Mouse (Mus musculus) adrenal gland, postnatal 10 days (tissue): ENCODE results near the gene Tgfb3. TPM values are rescaled to one million over a fixed set of nuclear protein-coding genes. Genes with fewer than 3 reads are reported as not detected.

Experiments
- DNase-seq: peaks from one replicate; pipeline ENCODE4 v3.0.0; 2021; ENCODE audit warnings: mixed read lengths
- total RNA-seq, 2 experiments: library from RNA; stranded (reverse); gene quantifications; 2 replicates each; pipeline ENCODE4 v1.2.3; 2021

Gene Tgfb3
- total RNA-seq, 2 experiments from 2014 or later, result 15.0 to 16.6 TPM

DNA sequence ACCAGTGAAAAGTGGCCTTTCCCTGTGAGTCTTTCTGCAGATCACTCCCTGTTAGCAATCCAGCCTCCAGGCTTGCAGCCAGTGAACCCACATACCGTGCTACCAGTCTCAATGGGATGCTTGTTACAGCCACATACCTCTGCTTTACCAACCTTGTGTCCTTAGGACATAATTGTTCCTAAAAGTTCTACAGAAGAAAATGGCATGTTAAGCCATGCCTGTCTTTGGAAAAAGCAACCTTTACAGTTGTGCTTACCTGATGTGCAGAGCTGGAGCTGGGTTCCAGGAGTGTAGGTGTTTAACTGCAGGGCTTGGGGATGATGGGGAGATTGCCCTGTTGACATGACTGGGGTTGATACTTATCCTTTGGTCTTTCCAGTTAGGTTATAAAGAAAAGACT is 51.1 kb downstream of the Tgfb3 start:
- DNase-seq, result no peak

DNA sequence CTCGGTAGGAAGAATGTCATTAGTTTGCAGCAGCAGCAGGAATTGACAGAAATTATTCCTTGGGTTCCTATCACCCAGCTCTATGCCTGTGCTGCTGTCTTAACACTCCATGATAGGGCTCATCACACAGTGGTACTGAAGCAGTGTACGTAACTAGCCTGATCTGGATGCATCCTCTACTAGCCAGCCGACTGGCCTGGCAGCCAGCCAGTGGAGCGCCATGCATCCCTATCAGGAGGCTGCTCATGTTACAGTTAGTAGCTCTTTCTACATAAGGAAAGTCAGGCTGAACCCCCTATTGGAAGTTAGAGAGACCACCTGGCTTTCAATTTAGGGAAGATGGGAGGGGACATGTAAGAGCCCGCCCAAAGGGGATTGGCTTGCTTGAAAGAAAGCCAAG is 51.8 kb downstream of the Tgfb3 start:
- peak; percentile 36 for DNase-seq

DNA sequence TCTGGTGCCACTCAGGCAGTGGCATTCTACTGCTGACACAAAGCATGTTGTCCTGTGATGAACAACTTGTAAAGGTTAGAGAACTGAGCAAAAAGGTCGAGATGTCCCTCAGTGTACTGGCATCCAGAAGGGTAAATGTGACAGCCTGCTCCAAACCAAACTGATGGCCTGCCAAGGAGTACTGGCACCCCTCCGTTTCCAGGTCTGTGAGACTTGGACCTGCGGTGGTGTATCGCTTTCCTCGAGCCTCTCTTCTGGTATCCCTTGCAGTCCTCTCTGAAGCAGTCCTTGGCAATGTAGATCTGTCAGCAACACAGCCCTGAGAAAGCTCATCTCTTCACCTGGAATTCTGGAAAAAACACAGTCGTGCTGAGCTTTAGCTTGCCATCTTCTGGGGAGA is 53.4 kb downstream of the Tgfb3 start:
- no peak for DNase-seq

DNA sequence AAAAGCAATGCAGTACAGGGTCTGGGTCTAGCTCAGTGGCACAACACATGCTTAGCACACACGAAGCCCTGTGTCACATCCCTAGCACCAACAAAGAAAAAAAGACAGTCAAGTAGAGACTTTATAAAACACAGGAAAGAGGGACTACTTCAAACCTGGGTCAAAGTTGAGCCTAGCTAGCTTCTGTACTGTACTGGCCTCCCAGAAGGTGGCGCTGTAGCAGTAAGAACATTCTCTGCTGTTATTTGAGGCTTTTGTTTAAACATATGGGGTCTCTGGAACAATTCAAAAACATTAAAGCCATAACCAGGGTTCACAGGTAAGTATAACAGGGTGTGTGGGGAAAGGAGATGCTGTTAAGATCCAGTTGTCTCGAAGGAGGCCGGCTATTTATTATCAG is 54.4 kb downstream of the Tgfb3 start:
- peak; percentile 58 for DNase-seq

DNA sequence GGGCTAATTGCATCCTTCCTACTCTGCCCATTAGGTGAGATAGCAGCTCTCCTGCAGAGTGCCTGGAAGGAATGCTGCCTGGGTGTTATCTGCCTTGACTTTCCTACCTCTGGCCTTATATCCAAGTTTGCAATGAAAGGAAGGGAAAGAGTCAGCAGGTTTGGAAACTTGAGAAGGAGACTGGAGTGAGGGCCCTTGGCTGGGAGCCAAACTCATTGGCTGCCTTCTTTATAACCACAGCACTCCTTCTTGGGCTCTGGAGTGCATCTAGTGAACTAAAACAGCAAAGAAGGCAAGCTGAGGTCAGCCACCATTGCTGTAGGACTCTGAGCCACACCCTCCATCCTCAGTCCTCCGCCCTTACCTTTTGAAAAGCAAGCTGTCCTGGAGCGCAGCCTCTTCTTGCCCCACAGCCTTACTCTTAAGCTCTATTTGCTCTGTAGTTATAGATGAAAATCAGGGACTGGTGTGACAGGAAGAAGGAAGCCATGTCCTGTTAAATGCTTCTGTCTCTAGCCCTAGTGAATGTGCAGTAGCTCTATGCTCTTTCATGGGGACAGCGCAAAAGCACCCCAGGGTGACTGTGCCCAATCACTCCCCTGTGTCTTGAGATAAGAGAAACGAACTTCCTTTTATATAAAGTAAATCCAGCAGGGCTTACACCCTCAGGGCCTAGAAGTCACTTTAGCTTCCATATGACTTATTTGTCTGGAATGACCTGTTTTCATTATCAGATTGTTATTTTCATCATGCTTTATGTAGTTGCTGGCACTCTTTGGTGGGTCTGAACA is 55.6 kb downstream of the Tgfb3 start:
- peak; percentile 36 for DNase-seq

DNA sequence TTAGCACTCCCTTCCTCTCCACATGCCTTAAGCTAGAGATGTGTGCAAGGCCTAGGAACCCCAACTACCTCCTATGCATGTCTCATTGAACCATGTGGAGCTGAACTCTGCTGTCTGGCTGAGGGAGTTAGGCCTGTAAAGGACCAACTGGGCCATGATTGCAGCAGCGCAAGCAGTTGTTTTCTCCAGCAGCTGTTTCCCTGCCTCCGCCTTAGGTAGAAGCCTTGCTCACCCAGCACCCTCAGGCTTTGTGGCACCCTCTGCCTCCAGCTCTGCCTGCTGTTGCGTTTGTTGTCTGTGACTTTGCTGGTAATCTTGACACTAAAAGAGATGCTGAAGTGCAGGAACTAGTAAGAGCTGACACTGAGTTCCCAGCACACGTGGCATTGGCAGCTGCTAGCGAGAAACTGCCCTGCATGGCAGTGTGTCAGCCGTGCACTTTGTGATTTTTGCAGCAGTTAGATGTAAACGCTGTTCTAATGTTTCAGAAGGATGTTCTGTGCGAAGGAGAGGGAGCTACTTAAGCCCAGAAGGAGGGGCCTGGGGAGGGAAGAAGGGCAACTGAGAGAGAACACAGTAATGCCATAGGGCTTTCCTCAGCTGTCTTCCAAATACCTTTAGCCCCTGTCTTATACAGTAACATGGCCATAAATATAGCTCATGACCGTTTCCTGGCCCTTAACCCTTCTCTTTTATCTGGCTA is 56.4 kb downstream of the Tgfb3 start:
- DNase-seq, result no peak

DNA sequence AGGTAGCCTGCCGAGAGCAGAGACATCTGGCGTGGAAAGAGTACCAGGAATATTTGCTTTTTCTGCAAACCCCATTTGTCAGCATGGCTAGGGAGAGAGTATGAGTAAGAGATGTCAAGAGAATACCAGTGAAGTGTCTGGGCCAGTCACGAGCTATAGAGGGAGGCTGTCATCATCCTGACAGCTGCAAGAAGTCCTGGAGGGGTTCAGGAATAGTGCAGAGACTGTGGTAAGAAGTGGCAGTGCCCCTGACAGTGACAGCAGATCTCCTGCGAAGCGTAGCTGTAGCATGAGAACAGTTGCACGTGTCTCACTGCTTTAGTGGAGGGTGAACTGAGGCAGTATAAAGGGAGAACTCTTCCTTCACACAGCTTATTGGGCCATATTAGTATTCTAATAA is 57.3 kb downstream of the Tgfb3 start:
- DNase-seq, result no peak

DNA sequence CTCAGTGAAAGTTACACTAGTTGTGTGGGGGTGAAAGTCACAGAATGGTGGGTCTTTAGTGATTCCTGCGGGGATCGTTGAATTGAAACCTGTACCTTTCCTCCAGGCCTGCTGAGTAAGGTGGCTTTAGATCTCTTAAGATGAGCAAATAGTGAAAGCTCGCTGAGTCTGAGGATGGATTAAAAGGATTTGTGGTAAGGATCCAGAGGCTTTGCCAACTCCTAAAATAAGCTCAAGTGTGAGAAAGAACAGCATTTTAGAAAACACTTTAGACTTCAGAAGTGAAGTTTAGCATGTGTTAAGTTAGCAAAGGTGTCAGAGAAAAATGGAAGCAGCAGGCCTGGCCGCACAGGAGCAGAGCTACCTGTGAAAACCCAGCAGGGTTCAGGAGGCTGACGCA is 61.5 kb downstream of the Tgfb3 start:
- DNase-seq, result no peak

DNA sequence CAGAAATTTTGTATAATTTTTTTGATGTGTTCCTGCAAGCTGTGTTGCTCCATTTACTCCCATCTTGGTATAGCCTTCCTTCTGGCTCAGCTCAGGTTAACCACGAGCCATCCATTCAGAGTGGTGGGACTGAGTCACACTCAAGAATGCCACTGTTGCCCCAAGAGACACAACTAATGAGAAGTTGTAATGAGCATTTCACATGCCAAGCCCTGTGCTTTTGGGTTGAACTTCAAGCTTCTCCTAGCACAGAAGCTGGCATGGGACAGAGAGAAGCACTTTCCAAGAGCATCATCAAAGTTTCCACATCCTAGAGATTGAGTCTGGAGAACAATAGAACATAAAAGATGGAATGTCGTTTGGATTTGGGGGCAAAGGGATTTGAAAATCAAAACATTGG is 63.7 kb downstream of the Tgfb3 start:
- DNase-seq, result no peak

DNA sequence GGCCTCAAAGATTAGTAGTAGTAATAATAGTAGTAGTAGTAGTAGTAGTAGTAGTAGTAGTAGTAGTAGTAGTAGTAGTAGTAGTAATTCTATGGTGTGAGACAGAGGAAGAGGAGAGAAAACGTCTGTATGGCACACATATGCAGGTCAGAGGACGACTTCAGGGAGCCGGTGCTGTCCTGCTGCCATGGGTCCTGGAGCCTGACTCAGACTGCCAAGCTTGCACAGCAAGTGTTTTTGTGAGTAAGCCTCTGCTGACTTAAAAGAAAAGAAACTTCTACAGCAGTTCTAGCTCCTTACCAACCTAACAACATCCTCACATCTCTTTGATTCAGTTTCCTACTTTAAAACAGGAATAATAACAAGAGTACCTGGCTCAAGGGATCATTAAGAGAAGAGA is 64.2 kb downstream of the Tgfb3 start:
- no peak for DNase-seq

DNA sequence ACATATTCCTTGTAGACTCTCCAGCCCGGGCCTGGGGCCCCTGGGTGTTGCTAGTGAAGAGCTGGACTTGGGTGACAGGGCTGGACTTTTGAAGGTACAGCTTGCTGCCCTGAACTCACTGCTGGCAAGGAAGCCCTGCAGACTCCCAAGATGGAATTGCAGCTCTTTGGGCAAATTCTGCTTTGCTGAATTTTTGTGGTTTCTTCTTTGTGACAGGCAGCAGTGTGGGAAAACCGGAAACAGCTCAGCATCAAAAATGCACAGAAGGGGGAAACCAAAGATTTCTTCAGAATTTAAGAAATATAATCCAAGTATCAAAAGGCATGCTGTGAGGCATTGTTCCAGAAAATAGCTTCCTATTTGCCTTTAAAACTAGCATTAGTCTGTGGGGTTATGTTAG is 64.7 kb downstream of the Tgfb3 start:
- DNase-seq, result no peak

DNA sequence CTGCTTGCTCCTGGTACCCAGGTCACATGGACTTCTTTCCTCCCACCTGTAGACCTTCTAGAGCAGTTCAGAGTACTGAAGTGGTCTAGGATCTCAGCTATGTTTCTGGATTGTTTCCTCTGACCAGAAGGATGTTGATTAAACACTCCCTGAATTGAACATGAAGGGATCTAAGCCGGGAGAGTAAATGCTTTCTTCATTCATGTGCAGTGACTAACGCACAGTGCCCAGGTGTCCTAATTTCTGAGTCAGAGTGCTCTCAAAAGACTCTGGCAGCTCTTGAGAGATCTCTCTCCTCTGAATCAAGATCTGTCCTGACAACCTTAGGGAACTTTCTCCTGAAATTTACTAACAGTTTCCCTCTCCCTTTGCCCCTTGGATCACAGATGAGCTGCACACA is 66.6 kb downstream of the Tgfb3 start:
- no peak for DNase-seq

DNA sequence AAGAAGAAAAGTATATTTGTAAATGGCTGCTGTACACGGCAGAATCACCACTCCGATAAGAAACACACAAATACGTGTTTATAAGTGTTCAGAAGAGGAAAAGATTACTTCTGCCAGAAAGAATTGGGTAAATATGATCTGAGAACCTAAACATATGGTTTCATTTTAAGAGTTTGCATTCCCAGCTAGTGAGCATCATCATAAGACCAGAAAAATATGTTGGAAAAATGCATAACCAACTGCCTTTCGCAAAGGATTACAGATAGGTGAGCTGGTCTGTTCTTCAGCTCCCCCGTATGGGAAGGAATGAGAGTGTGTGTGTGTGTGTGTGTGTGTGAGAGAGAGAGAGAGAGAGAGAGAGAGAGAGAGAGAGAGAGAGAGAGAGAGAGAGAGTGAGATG is 68.2 kb downstream of the Tgfb3 start:
- no peak for DNase-seq

DNA sequence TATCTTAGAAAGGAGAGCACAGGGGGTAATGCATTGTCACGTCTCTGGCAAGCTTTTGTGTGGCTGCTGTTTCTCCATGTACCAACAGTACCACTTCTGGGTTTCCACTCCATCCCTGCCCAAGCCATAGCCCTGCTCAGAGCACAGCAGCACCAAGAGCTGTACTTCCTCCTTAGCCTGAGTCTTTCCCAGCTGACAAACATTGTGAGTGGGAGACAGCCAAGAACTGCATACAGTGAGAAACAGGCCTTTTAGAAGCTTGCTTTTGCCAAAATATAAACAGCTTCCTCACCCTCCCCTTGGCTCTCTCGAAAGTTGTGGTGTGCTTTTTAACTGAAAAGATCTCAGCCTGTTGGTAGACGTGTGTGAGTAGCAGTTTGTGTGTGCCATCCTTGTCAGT is 71.5 kb downstream of the Tgfb3 start:
- no peak for DNase-seq

Other genes starting within 250 kb of the Tgfb3 start
- gene Ift43, start 3.5 kb upstream of the Tgfb3 start, total RNA-seq, result 10 to 100 TPM; 25.3 to 25.7 TPM
- gene Gpatch2l, start 162.8 kb upstream of the Tgfb3 start, total RNA-seq, result 10 to 100 TPM; 21.8 to 23.1 TPM